Mouse (Mus musculus): Measurements from ENCODE around the gene 1700019N19Rik. TPM values are rescaled to one million over a fixed set of nuclear protein-coding genes. Genes with fewer than 3 reads are reported as not detected.
A peak's percentile ranks its signal among the peaks of the same experiment; 100 is the strongest.

1700019N19Rik gene
- not detected for total RNA-seq (2021)
- long read RNA-seq, experiment 1 = 0 reads
- long read RNA-seq, experiment 2 = 0 reads

DNA sequence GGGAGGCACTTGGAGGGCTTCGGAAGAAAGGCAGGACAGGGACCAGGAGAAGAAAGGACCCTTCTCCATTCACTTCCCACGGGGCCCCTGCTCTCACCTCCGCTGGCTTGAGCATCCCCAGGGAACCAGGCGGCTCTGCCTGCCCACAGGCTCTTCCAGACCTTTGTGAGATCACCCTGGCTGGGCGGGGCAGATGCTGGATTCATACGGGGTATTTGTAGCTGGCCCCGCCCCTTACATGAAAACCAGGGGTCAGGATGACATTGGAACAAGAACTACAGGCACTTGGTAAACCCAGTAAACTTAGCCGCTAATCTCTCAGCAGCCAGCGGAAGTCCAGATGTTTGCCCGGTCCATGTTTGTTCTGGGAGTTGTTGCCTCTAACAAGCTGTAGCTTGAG, at the start of gene 1700019N19Rik:
Gene 1700019N19Rik, minus strand, starts transcription at position 178 of the 400 bp plus-strand sequence.
- no peak for DNase-seq

DNA sequence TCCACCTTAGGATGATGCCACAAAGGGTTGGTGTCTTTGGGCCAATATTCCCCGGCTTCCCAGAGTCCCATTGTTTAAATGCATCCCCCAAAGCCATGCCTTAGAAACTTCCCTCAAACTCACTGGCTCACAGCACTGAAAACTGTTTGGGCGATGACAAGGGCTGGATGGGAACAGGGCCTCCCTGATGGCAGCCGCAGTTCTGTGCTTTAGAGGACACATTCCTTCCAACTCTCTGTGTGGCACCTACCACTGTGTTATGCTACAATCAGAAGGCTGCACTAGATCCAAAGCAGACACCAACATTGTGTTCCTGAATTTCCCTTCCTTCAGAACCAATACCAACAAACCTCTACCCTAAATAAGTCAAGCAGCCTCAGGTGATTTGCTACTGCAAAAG, 49.3 kb upstream of the 1700019N19Rik start:
- DNase-seq = no peak

DNA sequence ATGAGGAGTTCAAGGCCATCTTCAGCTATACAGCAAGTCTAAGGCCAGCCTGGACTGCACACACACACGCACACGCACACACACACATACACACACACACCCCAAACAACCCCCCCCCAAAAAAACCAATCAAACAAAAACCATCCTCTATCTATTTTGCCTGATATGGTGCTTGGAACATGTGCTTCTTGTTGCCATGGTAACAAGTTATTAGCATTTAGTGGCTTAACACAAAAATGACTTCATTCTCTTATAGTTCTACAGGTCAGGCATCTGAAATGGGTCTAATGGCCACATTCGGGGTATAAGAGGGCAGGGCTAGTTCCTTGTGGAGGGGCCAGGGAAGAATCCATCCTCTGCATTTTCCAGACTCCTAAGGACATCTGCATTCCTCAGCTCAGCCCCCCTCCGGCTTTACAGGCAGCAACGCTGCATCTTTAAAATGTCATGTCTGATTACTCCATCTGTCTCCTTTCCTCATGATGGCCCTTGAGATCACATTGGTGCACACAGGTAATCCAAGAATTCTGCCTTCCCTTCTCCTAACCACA, 46.5 kb upstream of the 1700019N19Rik start:
- DNase-seq = no peak

DNA sequence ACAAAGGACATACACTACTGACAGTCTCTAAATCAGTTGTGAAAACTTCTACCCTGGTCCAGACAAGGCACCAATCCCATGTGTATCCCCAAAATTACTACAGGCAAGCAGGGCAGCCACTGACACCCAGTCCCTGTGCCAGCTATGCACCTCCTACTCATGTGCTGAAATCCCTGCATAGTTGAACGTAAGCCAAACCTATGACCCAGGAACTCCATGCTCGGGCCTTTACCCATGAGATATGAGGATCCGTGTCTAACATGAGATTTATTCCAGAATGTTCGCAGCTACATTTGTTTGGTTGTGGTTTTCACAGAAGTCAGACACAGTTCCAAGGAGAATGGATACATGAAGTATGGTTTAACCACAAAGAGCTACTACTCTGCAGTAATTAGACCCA, 45.5 kb upstream of the 1700019N19Rik start:
- DNase-seq = no peak

DNA sequence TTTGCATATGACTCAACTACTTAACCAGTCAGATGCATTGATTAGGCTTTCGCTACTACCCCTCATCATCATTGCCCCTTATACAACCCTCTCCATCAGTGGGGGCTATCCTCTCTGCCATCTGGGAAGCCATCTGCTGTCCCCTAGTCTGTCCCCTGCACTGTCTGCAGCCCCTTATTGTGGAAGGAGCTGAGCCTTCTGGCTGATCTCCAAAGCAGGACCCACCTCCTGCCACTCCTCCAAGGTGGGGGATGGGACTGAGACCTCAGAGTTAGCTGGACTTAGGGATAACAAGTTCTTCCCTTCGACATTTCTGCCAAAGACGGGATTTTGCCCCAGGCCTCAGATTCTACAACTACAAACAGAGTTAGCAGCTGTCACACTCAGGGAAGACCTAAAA, 45.1 kb upstream of the 1700019N19Rik start:
- no peak for DNase-seq

DNA sequence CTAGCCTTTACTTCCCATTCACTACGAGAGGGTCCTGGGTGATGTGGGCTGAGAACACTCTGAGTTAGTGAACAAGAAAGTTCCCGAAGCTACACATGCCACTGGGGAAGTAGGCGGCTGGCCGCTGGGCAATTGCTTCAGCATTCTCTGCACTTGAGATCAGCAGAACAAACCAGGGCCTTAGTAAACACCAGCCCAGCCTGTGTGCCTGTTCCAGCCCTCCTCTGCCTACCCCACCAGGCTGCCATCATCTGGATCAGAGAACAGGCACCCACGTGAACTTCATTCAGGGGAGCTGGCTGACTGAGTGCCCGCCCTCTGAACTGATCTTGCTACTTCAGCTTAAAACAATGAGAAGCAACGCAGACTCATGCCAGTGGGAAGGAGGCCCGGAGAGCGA, 44.4 kb upstream of the 1700019N19Rik start:
- no peak for DNase-seq

DNA sequence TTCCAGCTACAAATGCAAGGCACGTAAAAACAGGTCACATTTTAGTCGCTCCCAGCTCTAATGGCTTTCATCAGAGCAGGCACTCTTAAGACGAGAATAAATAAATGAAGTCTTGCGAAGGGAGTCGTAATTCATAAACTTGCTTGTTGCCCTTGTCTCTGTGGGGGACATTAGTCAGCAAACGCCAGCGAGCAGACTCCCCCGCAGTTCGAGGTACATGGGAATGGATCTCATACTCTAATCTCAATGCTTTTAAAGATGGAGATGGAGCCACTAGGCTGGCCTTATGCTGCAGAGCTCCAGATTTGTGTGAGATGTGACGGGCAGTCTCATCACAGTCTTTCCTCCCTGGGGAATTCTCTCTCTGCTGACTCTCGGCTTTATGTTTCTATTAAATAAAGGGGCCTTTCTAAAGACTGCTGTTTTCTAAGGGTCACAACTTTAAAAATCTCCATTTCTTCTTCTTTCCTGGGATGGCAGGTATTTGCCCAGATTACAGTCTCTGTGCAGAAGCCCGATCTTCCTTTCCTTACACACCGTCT, 39.4 kb upstream of the 1700019N19Rik start:
- no peak for DNase-seq

DNA sequence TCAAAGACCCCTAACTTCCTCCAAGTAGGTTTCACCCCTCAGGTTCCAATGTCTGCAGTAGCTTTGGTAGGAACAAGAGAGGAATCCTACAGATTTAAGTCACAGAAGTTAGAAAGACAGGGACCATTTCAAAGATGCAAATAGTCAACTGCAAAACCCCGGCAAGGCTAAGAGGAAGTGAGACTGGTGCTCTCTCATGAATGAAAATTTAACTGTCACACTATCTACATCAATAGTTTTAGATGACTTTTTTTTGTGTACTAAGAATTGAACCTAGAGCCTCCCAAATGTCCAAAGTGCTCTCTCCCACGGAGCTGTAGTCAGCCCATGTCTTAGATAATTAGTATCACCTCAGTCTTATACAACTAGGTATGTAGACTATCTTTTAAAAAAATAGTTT, 38.7 kb upstream of the 1700019N19Rik start:
- DNase-seq = no peak

DNA sequence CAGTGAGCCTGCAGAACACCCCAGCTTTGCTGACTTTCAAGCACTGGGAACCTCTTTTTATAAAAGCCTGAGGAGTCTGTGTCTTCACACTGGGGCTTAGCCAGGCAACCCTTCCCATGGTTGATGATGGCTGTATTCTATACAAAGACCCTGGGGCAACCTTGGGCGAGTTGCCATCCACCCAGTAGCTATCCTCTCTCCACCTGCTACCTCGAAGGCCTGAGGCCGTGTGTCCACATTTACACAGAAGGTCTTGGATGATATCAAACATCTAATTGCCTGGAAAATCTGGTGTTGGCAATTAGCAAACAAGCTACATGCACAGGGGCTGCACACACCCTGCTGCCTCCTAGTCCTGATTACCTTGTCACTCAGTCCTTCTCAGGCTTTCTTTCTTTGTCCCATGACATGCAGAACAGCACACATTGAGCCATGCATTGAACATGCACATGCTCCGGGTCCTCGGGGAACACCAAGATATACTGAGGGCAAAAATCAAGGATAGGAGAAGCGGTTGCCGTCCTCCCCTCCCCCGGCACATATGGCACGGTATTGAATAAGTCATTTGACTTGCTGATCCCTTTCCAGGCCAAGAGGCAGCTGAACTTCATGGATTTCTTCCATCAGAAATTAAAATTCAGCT, 37.1 kb upstream of the 1700019N19Rik start:
- no peak for DNase-seq

DNA sequence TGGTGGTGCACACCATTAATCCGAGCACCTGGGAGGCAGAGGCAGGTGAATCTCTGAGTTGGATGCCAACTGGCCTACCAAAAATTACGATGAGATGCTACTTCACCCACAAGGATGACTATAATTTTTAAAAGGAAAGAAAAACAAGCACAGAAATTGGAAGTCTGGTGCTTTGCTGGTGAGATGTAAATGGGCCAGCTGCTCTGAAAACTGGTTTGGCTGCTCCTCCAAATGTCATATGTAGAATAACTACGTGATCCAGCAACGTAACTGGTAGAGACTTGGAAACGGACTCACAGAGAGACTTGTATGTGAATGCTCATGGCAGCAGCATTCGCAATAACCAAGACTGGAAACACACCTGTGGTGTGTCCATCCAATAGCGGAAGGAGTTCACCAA, 35.9 kb upstream of the 1700019N19Rik start:
- no peak for DNase-seq

DNA sequence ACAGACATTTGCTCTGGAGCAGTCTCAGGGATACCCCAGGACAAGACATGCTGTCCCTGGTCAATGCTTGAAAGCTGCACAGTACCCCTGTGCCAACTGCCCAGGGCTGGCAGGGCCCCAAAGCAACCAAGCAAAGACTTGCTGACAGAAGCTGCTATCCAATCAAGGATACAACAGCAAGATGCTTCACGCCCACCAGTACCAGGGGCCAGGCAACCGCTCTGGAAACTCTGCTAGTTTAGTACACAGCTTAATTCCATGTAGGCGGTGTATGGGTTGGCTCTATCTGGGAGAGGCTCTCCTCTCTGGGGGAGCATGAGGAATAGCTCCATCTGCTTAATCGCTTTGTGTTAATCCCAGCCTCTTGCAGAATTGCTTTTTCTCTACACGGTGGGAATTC, 35.3 kb upstream of the 1700019N19Rik start:
- DNase-seq = peak; percentile 44

DNA sequence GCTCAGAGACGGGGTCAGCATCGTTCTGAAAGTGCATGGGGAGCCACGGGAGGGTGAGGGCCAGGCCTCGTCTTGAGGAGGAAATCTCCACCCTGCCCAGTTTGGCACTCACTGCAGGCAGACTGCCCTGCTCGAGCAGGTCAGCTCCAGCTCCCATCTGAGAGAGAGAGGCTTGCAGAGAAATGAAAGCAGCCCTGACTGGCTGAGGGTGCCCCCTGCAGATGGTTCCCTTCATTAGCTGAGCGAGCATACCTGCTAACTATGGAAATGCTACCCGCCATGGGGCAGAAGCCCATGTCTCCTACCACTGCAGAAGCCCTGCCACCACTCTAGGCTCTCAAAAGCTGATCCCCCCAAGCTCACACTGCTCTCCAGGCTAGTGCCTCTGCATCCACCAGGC, 33.4 kb upstream of the 1700019N19Rik start:
- DNase-seq = no peak

DNA sequence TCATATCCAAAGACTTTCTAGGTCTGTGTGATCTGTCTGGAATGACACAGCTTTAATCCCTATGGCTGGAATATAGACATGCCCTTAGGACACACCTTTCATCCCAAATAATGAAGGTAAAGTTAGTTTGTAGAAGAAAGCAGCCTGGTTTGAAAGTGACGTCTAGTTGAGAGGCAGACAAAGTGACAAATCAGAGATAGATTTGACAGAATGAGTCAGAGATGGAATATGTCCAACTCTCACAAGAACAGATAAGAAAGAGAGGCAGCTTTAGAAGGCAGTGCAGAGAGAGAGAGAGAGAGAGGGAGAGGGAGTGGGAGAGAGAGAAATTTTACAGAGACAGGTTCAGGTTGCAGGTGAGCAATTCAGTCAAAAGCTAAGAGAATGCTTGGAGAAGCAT, 30.1 kb upstream of the 1700019N19Rik start:
- DNase-seq = no peak

DNA sequence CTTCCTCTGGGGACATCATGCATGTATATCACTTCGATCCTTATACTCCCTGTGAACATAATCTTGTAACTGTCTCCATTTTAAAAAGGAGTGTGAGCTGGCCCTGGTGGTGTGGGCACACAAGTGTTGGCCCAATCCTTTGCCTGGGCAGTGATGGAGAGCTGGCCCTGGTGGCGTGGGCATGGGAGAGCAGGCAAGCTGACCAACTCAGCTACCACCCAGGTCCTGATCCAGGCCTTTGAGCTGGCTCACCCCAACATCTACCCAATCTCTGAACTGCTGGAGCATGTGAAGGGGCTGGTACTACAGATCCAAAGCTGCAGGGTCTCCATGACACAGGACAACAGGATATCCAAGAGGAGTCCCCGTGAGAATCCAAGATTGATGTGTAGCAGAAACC, 29.0 kb upstream of the 1700019N19Rik start:
- DNase-seq = no peak

DNA sequence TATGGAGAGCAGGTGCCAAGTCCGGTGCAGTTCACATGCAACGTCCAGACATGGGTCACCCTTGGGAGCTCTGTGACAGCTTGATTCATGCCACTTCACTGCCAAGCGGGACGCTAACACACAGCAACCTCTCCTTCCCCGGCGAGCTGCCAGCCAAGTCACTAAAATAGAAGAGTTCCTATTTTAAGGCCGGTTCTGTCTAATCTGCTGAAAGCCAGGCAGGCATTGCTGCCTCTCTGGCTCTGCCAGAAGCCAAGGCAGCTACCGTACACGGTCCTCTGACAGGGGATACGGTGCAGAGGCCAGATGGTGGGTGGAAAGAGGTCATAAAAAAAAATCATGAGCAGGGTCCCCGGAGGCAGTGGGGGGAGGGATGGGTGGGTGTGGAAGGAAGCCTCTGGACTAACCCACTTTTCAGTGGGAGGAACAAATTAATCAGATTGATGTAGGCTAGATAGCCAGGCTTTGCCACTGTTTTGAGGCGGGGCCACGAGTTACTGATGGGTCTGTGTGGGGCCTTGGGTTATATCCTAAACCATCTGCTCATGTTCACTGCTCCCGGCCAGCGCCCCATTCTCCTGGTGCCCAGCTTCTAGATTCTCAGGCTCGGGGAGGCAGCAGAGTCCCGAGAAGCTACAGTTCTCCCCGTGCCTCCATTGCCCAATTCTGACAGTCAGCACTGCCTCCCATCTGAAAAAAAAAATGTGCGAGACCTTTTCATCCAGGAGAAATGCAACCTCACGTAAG, 28.4 kb upstream of the 1700019N19Rik start:
- DNase-seq = peak; percentile 77

DNA sequence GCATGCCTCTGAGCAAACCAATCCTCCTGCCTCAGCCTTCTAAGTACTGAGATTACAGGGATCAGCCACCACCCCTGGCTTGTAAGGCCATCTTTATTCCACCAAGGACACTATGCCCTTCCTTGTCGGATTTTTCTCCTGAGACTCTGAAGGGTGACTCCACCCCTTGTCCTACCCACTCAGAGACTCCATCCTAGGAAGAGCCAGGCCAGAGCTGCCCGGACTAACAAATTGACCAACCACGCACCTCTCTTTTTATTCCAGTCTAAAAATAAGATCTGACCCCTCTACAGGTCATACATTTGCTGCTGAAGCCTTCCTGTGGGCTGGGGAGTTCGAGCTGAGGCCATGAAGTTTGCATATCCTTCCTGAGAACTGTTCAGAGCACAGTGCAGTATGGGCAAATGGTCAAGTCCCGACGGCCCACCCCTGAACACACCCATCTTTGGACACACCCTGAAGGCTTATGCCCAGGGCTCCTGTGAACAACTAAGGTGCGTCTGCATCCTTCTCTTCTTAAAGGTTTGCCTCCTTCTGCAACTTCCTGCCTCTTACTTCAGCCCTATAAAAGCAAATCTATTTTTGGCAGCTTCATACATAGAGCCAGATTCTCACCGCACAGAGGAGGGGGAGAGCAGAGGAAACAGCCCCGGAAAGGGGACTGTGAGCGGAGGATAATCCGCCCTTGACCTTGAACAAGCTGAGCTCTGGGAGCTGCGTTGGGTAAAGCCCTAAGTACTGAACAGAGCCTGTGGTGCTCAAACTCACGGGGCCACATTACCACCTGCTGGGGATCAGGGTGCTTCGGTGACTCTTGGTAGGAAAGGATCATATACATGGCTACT, 24.5 kb upstream of the 1700019N19Rik start:
- DNase-seq = no peak

DNA sequence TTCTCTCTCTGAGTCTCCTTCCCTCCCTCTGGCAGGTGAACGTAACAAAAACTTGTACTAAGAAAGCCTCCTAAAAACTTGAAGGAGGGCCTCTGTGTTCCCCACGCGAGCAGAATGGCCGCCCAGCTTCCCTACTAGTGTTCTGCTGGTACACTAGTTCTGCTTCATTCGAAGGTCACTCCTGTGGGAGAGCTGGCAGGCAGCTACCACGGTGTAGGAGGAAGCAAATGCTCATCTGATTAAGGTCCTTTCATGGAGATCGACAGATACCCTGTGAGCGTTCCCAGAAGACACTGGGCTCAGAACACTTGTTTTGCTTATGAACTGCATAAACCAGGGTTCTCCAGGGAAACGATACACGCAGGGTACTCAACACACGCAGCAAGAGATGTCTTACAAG, 23.1 kb upstream of the 1700019N19Rik start:
- DNase-seq = no peak

DNA sequence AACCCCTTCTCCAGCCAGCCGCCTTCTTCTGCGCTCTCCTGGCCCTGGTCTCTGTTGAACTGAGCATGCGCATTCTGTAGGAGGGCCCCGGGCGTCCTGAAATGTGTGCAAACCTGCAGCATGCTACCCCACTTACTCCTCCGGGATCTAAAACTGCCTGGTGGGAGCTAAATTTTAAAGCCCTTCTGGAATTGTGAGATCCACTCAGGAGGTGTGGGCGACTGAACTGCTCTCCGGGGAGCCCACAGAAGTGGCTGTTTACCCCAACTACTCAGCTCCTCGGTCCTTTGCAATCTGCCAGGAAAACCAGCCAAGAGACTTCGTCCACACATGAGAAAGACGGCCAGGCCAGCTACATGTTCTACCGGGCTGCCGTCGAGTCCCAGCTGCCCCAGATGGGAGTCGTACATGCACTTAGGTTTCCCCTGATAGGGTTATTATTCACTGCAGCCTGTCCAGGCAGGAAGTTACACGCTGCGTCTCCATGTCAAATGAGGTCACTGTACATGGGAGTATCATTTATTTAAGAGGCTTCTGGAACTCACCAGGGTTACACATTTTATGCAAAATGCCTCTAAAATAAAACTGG, 22.3 kb upstream of the 1700019N19Rik start:
- no peak for DNase-seq

DNA sequence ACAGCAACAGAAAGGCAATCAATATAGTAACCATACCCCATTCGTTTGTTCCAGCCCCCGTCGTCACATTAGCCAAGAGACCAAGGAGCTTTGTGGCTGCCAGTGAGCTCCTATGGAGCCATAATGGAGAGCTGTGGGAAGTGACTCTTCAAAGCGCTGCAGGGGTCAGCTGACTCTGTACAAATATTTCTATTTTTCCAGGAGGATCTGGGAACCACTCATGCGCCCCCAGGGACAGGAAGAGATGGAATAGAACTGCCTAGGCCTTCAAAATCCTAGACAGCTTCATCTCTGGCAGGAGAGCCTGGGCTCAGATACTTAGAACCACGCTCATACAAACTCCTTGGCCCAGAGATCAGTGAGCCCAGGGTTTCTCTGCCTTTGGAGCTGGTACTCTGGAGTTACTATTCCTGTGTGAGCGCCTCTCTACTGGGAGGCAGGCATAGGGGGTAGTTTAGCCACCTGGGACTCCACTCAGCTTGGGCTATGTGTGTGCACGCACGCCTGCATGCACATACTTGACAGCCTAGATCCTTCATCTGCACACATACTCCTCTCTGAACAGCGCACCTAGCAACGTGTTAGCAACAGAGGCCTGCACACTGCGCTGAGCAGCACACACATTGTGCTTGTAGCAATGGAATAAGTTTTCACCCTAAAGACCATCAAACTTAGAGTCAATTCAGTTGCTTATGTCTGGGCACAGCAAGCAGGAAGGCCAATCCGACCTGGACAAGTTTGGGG, 21.1 kb upstream of the 1700019N19Rik start:
- no peak for DNase-seq

DNA sequence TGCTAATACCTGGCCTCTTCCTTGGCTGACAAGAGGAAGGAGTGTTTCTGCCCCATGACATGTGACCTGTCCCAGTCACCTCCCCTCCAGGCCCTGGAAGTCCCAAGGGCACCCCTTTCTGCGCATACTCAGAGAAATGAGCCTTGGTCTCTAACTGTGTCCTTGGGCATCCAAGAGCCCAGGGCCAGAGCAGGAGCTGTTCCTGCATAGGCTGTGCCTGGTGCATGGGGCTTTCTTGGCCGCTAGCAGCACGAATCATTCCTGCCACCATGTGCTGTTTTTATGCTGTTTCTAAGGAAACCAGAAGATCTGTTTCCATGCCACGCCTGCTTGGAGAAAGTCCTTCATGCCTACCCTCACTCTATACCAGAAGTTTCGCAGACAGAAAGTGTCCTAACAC, 16.3 kb upstream of the 1700019N19Rik start:
- DNase-seq = no peak

DNA sequence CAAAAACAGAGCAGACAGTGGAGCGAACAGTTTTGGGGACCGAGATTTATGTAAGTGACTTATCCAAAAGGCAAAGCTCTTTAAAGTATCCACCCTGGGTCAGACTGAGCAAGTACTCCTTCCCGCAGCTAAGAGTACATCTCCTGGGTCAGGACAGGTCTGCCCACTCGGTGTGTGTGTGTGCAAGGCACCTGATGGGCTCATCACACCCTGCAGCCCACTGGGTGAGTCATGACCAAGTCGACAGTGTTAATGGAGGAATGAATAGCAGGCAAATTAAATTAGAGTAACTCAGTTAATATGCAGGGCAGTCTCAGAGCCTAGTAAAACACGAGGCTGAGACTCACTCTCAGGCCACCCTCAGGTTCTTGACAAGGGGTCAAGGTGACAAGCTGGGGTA, 14.6 kb upstream of the 1700019N19Rik start:
- no peak for DNase-seq

All from gastrocnemius, postnatal 10 days (tissue).